Mouse (Mus musculus): ENCODE results near the gene Kng2.
"Not testable (repeated sequence)": the region's sequence is repeated elsewhere in the genome, so short reads cannot be mapped to it uniquely, and the experiment has no call there.

The Kng2 gene

GRCm38 (mm10) chr16:22955397-22956084 is 73.7 kb downstream of the Kng2 start:
- DNase-seq = no peak

GRCm38 (mm10) chr16:22953069-22953468 is 76.2 kb downstream of the Kng2 start:
- DNase-seq = no peak

GRCm38 (mm10) chr16:22950840-22951395 is 78.4 kb downstream of the Kng2 start, which contains the start of gene Hrg:
Gene Hrg (plus strand): TSS chr16:22951072.
- no peak for DNase-seq

- no peak for DNase-seq
Measured at GRCm38 (mm10) chr16:22947371-22947770, 81.9 kb downstream of the Kng2 start.

- not testable (repeated sequence) for DNase-seq
Measured at GRCm38 (mm10) chr16:22941825-22942476, 87.3 kb downstream of the Kng2 start.

GRCm38 (mm10) chr16:22939120-22939695 is 90.1 kb downstream of the Kng2 start:
- DNase-seq = no peak

GRCm38 (mm10) chr16:22938541-22938940 is 90.7 kb downstream of the Kng2 start:
- no peak for DNase-seq

GRCm38 (mm10) chr16:22937631-22938030 is 91.7 kb downstream of the Kng2 start:
- no peak for DNase-seq
